Mouse (Mus musculus) embryonic facial prominence, embryonic 13.5 days (tissue): ENCODE measurements around the gene Prpf38b. TPM values are rescaled to one million over a fixed set of nuclear protein-coding genes. Genes with fewer than 3 reads are reported as not detected.

Experiments
- ATAC-seq: fragments of 200-750 bp; cut with Nextera tagmentation; 2 replicates; pipeline ENCODE4 v1.8.0; 2017; ENCODE audit warnings: low read depth; ENCODE audit not compliant: insufficient number of reproducible peaks, insufficient read depth, low FRiP score, low TSS enrichment
- H3K27ac ChIP-seq: fragments of 300-500 bp; sonication (generic); 2 replicates; pipeline ENCODE4 v1.5.1; 2015; ENCODE audit warnings: moderate library complexity, mild to moderate bottlenecking, inconsistent platforms
- H3K27me3 ChIP-seq: fragments of 300-500 bp; sonication (generic); 2 replicates; pipeline ENCODE4 v1.6.1; 2015; ENCODE audit warnings: mild to moderate bottlenecking, inconsistent platforms
- H3K36me3 ChIP-seq: fragments of 300-500 bp; sonication (generic); 2 replicates; pipeline ENCODE4 v1.6.1; 2015; ENCODE audit warnings: mild to moderate bottlenecking, inconsistent platforms
- H3K4me1 ChIP-seq: fragments of 300-500 bp; sonication (generic); 2 replicates; pipeline ENCODE4 v1.6.1; 2015; ENCODE audit warnings: inconsistent platforms
- H3K4me2 ChIP-seq: fragments of 300-500 bp; sonication (generic); 2 replicates; pipeline ENCODE4 v1.6.1; 2015; ENCODE audit warnings: moderate library complexity, mild to moderate bottlenecking, inconsistent platforms
- H3K4me3 ChIP-seq: fragments of 300-500 bp; sonication (generic); 2 replicates; pipeline ENCODE4 v1.5.1; 2015; ENCODE audit warnings: mild to moderate bottlenecking, inconsistent platforms
- H3K9ac ChIP-seq: fragments of 300-500 bp; sonication (generic); 2 replicates; pipeline ENCODE4 v1.6.1; 2015; ENCODE audit warnings: mild to moderate bottlenecking, inconsistent platforms
- H3K9me3 ChIP-seq: fragments of 300-500 bp; sonication (generic); 2 replicates; pipeline ENCODE4 v1.6.1; 2016; ENCODE audit warnings: inconsistent platforms
- WGBS: fragments of 180-500 bp; shearing (Covaris S2); methylation state at CpG from one replicate; pipeline ENCODE4 v1.1.7; 2015; ENCODE audit warnings: mixed read lengths; 5-methylcytosine and 5-hydroxymethylcytosine counted together
- polyA plus RNA-seq: library from polyadenylated mRNA; unstranded; fragments of >200 nt; fragmentation: Nextera tagmentation; extraction: Ambion mirVana; gene quantifications from 2 replicates; pipeline ENCODE4 v1.2.1, GENCODE M21; 2015

The Prpf38b gene
- polyA plus RNA-seq, 1 experiment from 2014 or later, result 95.3 TPM

GRCm38 (mm10) chr3:108856386-108857123 is 55.0 kb downstream of the Prpf38b start:
- no peak for ATAC-seq
- WGBS, result 35% methylated on average over 8 of the region's 8 CpGs
- peak overlapping the region; percentile 60 for H3K27ac ChIP-seq

GRCm38 (mm10) chr3:108855864-108856263 is 55.7 kb downstream of the Prpf38b start:
- no peaks in the 10 kb centered on the region for H3K36me3 ChIP-seq
- no peak for ATAC-seq
- no peaks in the 10 kb centered on the region for H3K9me3 ChIP-seq
- 60% methylated on average over 10 of the region's 10 CpGs for WGBS
- no peak overlapping the region for H3K4me3 ChIP-seq
- H3K4me2 ChIP-seq, result no peak overlapping the region
- H3K27me3 ChIP-seq, result no peaks in the 10 kb centered on the region
- H3K4me1 ChIP-seq, result peaks cover 51% of the 10 kb centered on the region
- peak overlapping the region; percentile 60 for H3K27ac ChIP-seq
- no peak overlapping the region for H3K9ac ChIP-seq

More at GRCm38 (mm10) chr3:108856386-108857123, 55.0 kb downstream of the Prpf38b start:
- H3K9ac ChIP-seq, result no peak overlapping the region
- peaks cover 51% of the 10 kb centered on the region for H3K4me1 ChIP-seq
- H3K36me3 ChIP-seq, result no peaks in the 10 kb centered on the region
- H3K4me2 ChIP-seq, result no peak overlapping the region
- no peaks in the 10 kb centered on the region for H3K27me3 ChIP-seq
- no peaks in the 10 kb centered on the region for H3K9me3 ChIP-seq
- H3K4me3 ChIP-seq, result no peak overlapping the region

- Histone ChIP-seq H3K27ac (peak overlapping the region; percentile 60; the same call in 1 of the 2 replicates), H3K36me3 (no peaks in the 10 kb centered on the region), H3K4me2 (no peak overlapping the region), H3K4me1 (peaks cover 53% of the 10 kb centered on the region), H3K4me3 (no peak overlapping the region), H3K9ac (no peak overlapping the region), H3K27me3 (no peaks in the 10 kb centered on the region), H3K9me3 (no peaks in the 10 kb centered on the region)
- no peak for ATAC-seq
- WGBS, result 40% methylated on average over 12 of the region's 12 CpGs
Observed at GRCm38 (mm10) chr3:108855371-108855770, 56.2 kb downstream of the Prpf38b start.

- Histone ChIP-seq H3K4me1 (peaks cover 38% of the 10 kb centered on the region), H3K36me3 (no peaks in the 10 kb centered on the region), H3K4me3 (no peak overlapping the region), H3K27me3 (no peaks in the 10 kb centered on the region), H3K9ac (no peak overlapping the region), H3K27ac (no peak overlapping the region), H3K9me3 (no peaks in the 10 kb centered on the region), H3K4me2 (no peak overlapping the region)
- 82% methylated on average over 1 of the region's 1 CpGs for WGBS
- no peak for ATAC-seq
Observed at GRCm38 (mm10) chr3:108853266-108853665, 58.3 kb downstream of the Prpf38b start.

Other genes starting within 250 kb of the Prpf38b start
- 64.9 and 71.8 TPM in 2 replicates for gene Gpsm2, start 189.4 kb downstream of the Prpf38b start, polyA plus RNA-seq
- gene Aknad1, start 172.1 kb downstream of the Prpf38b start, polyA plus RNA-seq, result 0.28 and 0.29 TPM in 2 replicates
- gene Stxbp3, start 71.2 kb downstream of the Prpf38b start, polyA plus RNA-seq, result 39.3 and 40.2 TPM in 2 replicates
- gene Fndc7, start 21.7 kb downstream of the Prpf38b start, polyA plus RNA-seq, result 0.18 and 0.23 TPM in 2 replicates
- gene Henmt1, start 28.1 kb upstream of the Prpf38b start, polyA plus RNA-seq, result 1.4 and 1.8 TPM in 2 replicates
- not detected in 2 replicates for gene Gm9857, start 28.7 kb upstream of the Prpf38b start, polyA plus RNA-seq
- gene Fam102b, start 115.9 kb upstream of the Prpf38b start, polyA plus RNA-seq, result 5.3 and 7.7 TPM in 2 replicates
- gene Slc25a54, start 168.7 kb upstream of the Prpf38b start, polyA plus RNA-seq, result not detected in 2 replicates
- gene Slc25a24, start 211.4 kb upstream of the Prpf38b start, polyA plus RNA-seq, result 44.3 and 47.7 TPM in 2 replicates